Mouse (Mus musculus) hindbrain, embryonic 14.5 days (tissue): ENCODE measurements around the gene Vav3. TPM values are rescaled to one million over a fixed set of nuclear protein-coding genes. Genes with fewer than 3 reads are reported as not detected.
A peak's percentile ranks its signal among the peaks of the same experiment; 100 is the strongest.

ENCODE experiments used
- ATAC-seq: fragments of 200-750 bp; cut with Nextera tagmentation; 2 replicates; pipeline ENCODE4 v1.8.0; 2017; ENCODE audit warnings: moderate number of reproducible peaks, mild to moderate bottlenecking, moderate TSS enrichment, moderate library complexity; ENCODE audit not compliant: low FRiP score
- DNase-seq: peaks from one replicate; pipeline ENCODE4 v3.0.0-alpha.2; 2015; ENCODE audit warnings: low spot score
- H3K27ac ChIP-seq: fragments of 300-500 bp; sonication (generic); 2 replicates; pipeline ENCODE4 v1.5.1; 2014; ENCODE audit warnings: mild to moderate bottlenecking, moderate library complexity
- H3K27me3 ChIP-seq: fragments of 300-500 bp; sonication (generic); 2 replicates; pipeline ENCODE4 v1.6.1; 2014; ENCODE audit warnings: mild to moderate bottlenecking, low read length, mixed read lengths; ENCODE audit not compliant: control insufficient read depth, insufficient read depth
- H3K36me3 ChIP-seq: fragments of 300-500 bp; sonication (generic); replicated peaks from 2 replicates; pipeline ENCODE4 v1.6.1; 2014; ENCODE audit not compliant: control insufficient read depth, insufficient read depth
- H3K4me1 ChIP-seq: fragments of 300-500 bp; sonication (generic); replicated peaks from 2 replicates; pipeline ENCODE4 v1.6.1; 2014; ENCODE audit warnings: antibody characterized with exemption, low read length, mixed read lengths; ENCODE audit not compliant: control insufficient read depth, insufficient read depth
- H3K4me2 ChIP-seq: fragments of 300-500 bp; sonication (generic); replicated peaks from 2 replicates; pipeline ENCODE4 v1.6.1; 2014; ENCODE audit warnings: mild to moderate bottlenecking, moderate library complexity
- H3K4me3 ChIP-seq: fragments of 300-500 bp; sonication (generic); replicated peaks from 2 replicates; pipeline ENCODE4 v1.5.1; 2014; ENCODE audit warnings: mild to moderate bottlenecking, low read length
- H3K9ac ChIP-seq: fragments of 300-500 bp; sonication (generic); 2 replicates; pipeline ENCODE4 v1.6.1; 2014
- H3K9me3 ChIP-seq: fragments of 300-500 bp; sonication (generic); 2 replicates; pipeline ENCODE4 v1.6.1; 2016; ENCODE audit warnings: low read length; ENCODE audit not compliant: control insufficient read depth
- WGBS: fragments of 180-500 bp; shearing (Covaris S2); extraction: QIAGEN DNeasy Blood & Tissue Kit; methylation state at CpG from one replicate; pipeline ENCODE4 v1.1.7; 2014; 5-methylcytosine and 5-hydroxymethylcytosine counted together
- polyA plus RNA-seq: library from polyadenylated mRNA; unstranded; fragments of >200 nt; fragmentation: Nextera tagmentation; extraction: Ambion mirVana; gene quantifications from 2 replicates; pipeline ENCODE4 v1.2.1, GENCODE M21; 2014

The Vav3 gene
- polyA plus RNA-seq, 1 experiment from 2014 or later: 18.8 TPM

GRCm38 (mm10) chr3:109683608-109684295 is 343.3 kb downstream of the Vav3 start:
- 82% methylated on average over 5 of the region's 5 CpGs for WGBS
- Histone ChIP-seq H3K27ac (no peak overlapping the region), H3K9me3 (no peaks in the 10 kb centered on the region), H3K36me3 (no peaks in the 10 kb centered on the region), H3K27me3 (no peaks in the 10 kb centered on the region), H3K4me2 (no peak overlapping the region), H3K4me1 (no peaks in the 10 kb centered on the region), H3K9ac (no peak overlapping the region), H3K4me3 (no peak overlapping the region)
- ATAC-seq: no peak
- DNase-seq: no peak

- H3K27ac ChIP-seq: no peak overlapping the region
- ATAC-seq: no peak
- H3K9ac ChIP-seq: no peak overlapping the region
- no peak overlapping the region for H3K4me3 ChIP-seq
- H3K9me3 ChIP-seq: no peaks in the 10 kb centered on the region
- H3K4me2 ChIP-seq: no peak overlapping the region
- no peak for DNase-seq
- no peaks in the 10 kb centered on the region for H3K4me1 ChIP-seq
- no peaks in the 10 kb centered on the region for H3K27me3 ChIP-seq
- WGBS: 66% methylated on average over 2 of the region's 2 CpGs
- H3K36me3 ChIP-seq: no peaks in the 10 kb centered on the region
Observed at GRCm38 (mm10) chr3:109690566-109690965, 350.1 kb downstream of the Vav3 start.

GRCm38 (mm10) chr3:109692613-109693012 is 352.2 kb downstream of the Vav3 start:
- H3K4me3 ChIP-seq: no peak overlapping the region
- H3K4me2 ChIP-seq: no peak overlapping the region
- no peaks in the 10 kb centered on the region for H3K36me3 ChIP-seq
- H3K4me1 ChIP-seq: no peaks in the 10 kb centered on the region
- WGBS: 89% methylated on average over 3 of the region's 3 CpGs
- no peak overlapping the region for H3K27ac ChIP-seq
- H3K9me3 ChIP-seq: no peaks in the 10 kb centered on the region
- ATAC-seq (no peak), DNase-seq (no peak)
- H3K27me3 ChIP-seq: no peaks in the 10 kb centered on the region
- H3K9ac ChIP-seq: no peak overlapping the region

- no peak overlapping the region for H3K27ac ChIP-seq
- no peak overlapping the region for H3K4me3 ChIP-seq
- no peaks in the 10 kb centered on the region for H3K36me3 ChIP-seq
- WGBS: 77% methylated on average over 1 of the region's 1 CpGs
- no peak overlapping the region for H3K4me2 ChIP-seq
- DNase-seq (no peak), ATAC-seq (no peak)
- H3K9me3 ChIP-seq: no peaks in the 10 kb centered on the region
- H3K27me3 ChIP-seq: no peaks in the 10 kb centered on the region
- no peaks in the 10 kb centered on the region for H3K4me1 ChIP-seq
- no peak overlapping the region for H3K9ac ChIP-seq
Observed at GRCm38 (mm10) chr3:109701301-109701700, 360.8 kb downstream of the Vav3 start.

- Histone ChIP-seq H3K27me3 (no peaks in the 10 kb centered on the region), H3K4me2 (no peak overlapping the region), H3K9me3 (no peaks in the 10 kb centered on the region), H3K36me3 (no peaks in the 10 kb centered on the region), H3K27ac (no peak overlapping the region), H3K4me1 (no peaks in the 10 kb centered on the region), H3K9ac (no peak overlapping the region), H3K4me3 (no peak overlapping the region)
- peak; percentile 33 for DNase-seq
- WGBS: 87% methylated on average over 2 of the region's 2 CpGs
- ATAC-seq: no peak
Observed at GRCm38 (mm10) chr3:109707786-109708460, 367.5 kb downstream of the Vav3 start.

GRCm38 (mm10) chr3:109711751-109712150 is 371.3 kb downstream of the Vav3 start:
- H3K9me3 ChIP-seq: no peaks in the 10 kb centered on the region
- WGBS: 94% methylated on average over 7 of the region's 7 CpGs
- no peak overlapping the region for H3K9ac ChIP-seq
- no peak overlapping the region for H3K4me2 ChIP-seq
- H3K36me3 ChIP-seq: no peaks in the 10 kb centered on the region
- no peak overlapping the region for H3K4me3 ChIP-seq
- DNase-seq (no peak), ATAC-seq (no peak)
- no peaks in the 10 kb centered on the region for H3K27me3 ChIP-seq
- no peaks in the 10 kb centered on the region for H3K4me1 ChIP-seq
- no peak overlapping the region for H3K27ac ChIP-seq

GRCm38 (mm10) chr3:109714476-109714875 is 374.0 kb downstream of the Vav3 start:
- H3K27ac ChIP-seq: no peak overlapping the region

GRCm38 (mm10) chr3:109721753-109722152 is 381.3 kb downstream of the Vav3 start:
- Histone ChIP-seq H3K4me1 (no peaks in the 10 kb centered on the region), H3K27me3 (no peaks in the 10 kb centered on the region), H3K4me3 (no peak overlapping the region), H3K9me3 (no peaks in the 10 kb centered on the region), H3K4me2 (no peak overlapping the region), H3K27ac (no peak overlapping the region), H3K36me3 (no peaks in the 10 kb centered on the region), H3K9ac (no peak overlapping the region)
- WGBS: 92% methylated on average over 3 of the region's 3 CpGs
- ATAC-seq (no peak), DNase-seq (no peak)

More at GRCm38 (mm10) chr3:109714476-109714875, 374.0 kb downstream of the Vav3 start:
- Histone ChIP-seq H3K27me3 (no peaks in the 10 kb centered on the region), H3K9me3 (no peaks in the 10 kb centered on the region), H3K9ac (no peak overlapping the region), H3K4me2 (no peak overlapping the region), H3K36me3 (no peaks in the 10 kb centered on the region), H3K4me1 (no peaks in the 10 kb centered on the region), H3K4me3 (no peak overlapping the region)
- DNase-seq: no peak
- no peak for ATAC-seq

GRCm38 (mm10) chr3:109726776-109727175 is 386.3 kb downstream of the Vav3 start:
- H3K9ac ChIP-seq: no peak overlapping the region
- no peak for ATAC-seq
- no peak overlapping the region for H3K27ac ChIP-seq
- H3K4me2 ChIP-seq: no peak overlapping the region
- peaks cover 2% of the 10 kb centered on the region for H3K4me1 ChIP-seq
- H3K9me3 ChIP-seq: no peaks in the 10 kb centered on the region
- no peak overlapping the region for H3K4me3 ChIP-seq
- no peak for DNase-seq
- H3K27me3 ChIP-seq: no peaks in the 10 kb centered on the region
- 79% methylated on average over 1 of the region's 1 CpGs for WGBS
- H3K36me3 ChIP-seq: no peaks in the 10 kb centered on the region
